Mouse (Mus musculus) liver, embryonic 15.5 days (tissue): Measurements from ENCODE around the gene Nlgn1. TPM values are rescaled to one million over a fixed set of nuclear protein-coding genes. Genes with fewer than 3 reads are reported as not detected.
A peak's percentile ranks its signal among the peaks of the same experiment; 100 is the strongest.

ENCODE experiments used
- ATAC-seq: fragments of 200-750 bp; cut with Nextera tagmentation; 2 replicates; pipeline ENCODE4 v1.8.0; 2017; ENCODE audit warnings: moderate number of reproducible peaks, mild to moderate bottlenecking, moderate library complexity; ENCODE audit not compliant: insufficient read depth
- H3K27ac ChIP-seq: fragments of 300-500 bp; sonication (generic); replicated peaks from 2 replicates; pipeline ENCODE4 v1.5.1; 2015; ENCODE audit warnings: mild to moderate bottlenecking, inconsistent platforms
- H3K27me3 ChIP-seq: fragments of 300-500 bp; sonication (generic); 2 replicates; pipeline ENCODE4 v1.6.1; 2015; ENCODE audit warnings: mild to moderate bottlenecking, inconsistent platforms
- H3K36me3 ChIP-seq: fragments of 300-500 bp; sonication (generic); replicated peaks from 2 replicates; pipeline ENCODE4 v1.6.1; 2015; ENCODE audit warnings: moderate library complexity, mild to moderate bottlenecking, inconsistent platforms
- H3K4me1 ChIP-seq: fragments of 300-500 bp; sonication (generic); replicated peaks from 2 replicates; pipeline ENCODE4 v1.6.1; 2015; ENCODE audit warnings: inconsistent platforms
- H3K4me2 ChIP-seq: fragments of 300-500 bp; sonication (generic); 2 replicates; pipeline ENCODE4 v1.6.1; 2015; ENCODE audit warnings: moderate library complexity, mild to moderate bottlenecking, inconsistent platforms
- H3K4me3 ChIP-seq: fragments of 300-500 bp; sonication (generic); replicated peaks from 2 replicates; pipeline ENCODE4 v1.5.1; 2015; ENCODE audit warnings: mild to moderate bottlenecking, inconsistent platforms
- H3K9ac ChIP-seq: fragments of 300-500 bp; sonication (generic); 2 replicates; pipeline ENCODE4 v1.6.1; 2015; ENCODE audit warnings: moderate library complexity, mild to moderate bottlenecking, inconsistent platforms
- H3K9me3 ChIP-seq: fragments of 300-500 bp; sonication (generic); replicated peaks from 2 replicates; pipeline ENCODE4 v1.6.1; 2016; ENCODE audit warnings: inconsistent platforms
- WGBS: fragments of 180-500 bp; shearing (Covaris S2); methylation state at CpG from one replicate; pipeline ENCODE4 v1.1.7; 2015; ENCODE audit warnings: mixed read lengths; ENCODE audit not compliant: insufficient replicate concordance; 5-methylcytosine and 5-hydroxymethylcytosine counted together
- polyA plus RNA-seq: library from polyadenylated mRNA; unstranded; fragments of >200 nt; fragmentation: Nextera tagmentation; extraction: Ambion mirVana; gene quantifications from 2 replicates; pipeline ENCODE4 v1.2.1, GENCODE M21; 2015

Gene Nlgn1
- 0.02 and 0.05 TPM in 2 replicates for polyA plus RNA-seq

GRCm38 (mm10) chr3:26332400-26333238 lies at the start of gene Nlgn1:
Nlgn1 (minus strand) TSS chr3:26332460.
- Histone ChIP-seq H3K27ac (no peak within 1 kb of the TSS), H3K9me3 (no peaks in the 10 kb centered on the region), H3K9ac (no peak within 1 kb of the TSS), H3K36me3 (no peaks in the 10 kb centered on the region), H3K4me2 (peak within 1 kb of the TSS; percentile 30), H3K4me1 (no peaks in the 10 kb centered on the region), H3K27me3 (peaks cover 43% of the 10 kb centered on the region), H3K4me3 (no peak within 1 kb of the TSS; the same call in 1 of the 2 replicates)
- WGBS = 4% methylated on average over 14 of the region's 14 CpGs
- no peak for ATAC-seq

- no peak overlapping the region for H3K9ac ChIP-seq
- no peak overlapping the region for H3K4me3 ChIP-seq
- H3K36me3 ChIP-seq = no peaks in the 10 kb centered on the region
- H3K27ac ChIP-seq = no peak overlapping the region
- ATAC-seq = no peak
- no peaks in the 10 kb centered on the region for H3K4me1 ChIP-seq
- H3K9me3 ChIP-seq = no peaks in the 10 kb centered on the region
- no peak overlapping the region for H3K4me2 ChIP-seq
- H3K27me3 ChIP-seq = no peaks in the 10 kb centered on the region
- 57% methylated on average over 2 of the region's 2 CpGs for WGBS
These were observed 46.0 kb upstream of the Nlgn1 start for GRCm38 (mm10) chr3:26378272-26378671.

GRCm38 (mm10) chr3:26355082-26355481 lies 22.8 kb upstream of the Nlgn1 start:
- H3K27ac ChIP-seq = no peak overlapping the region
- no peak overlapping the region for H3K9ac ChIP-seq
- H3K4me1 ChIP-seq = no peaks in the 10 kb centered on the region
- no peak overlapping the region for H3K4me2 ChIP-seq
- no peaks in the 10 kb centered on the region for H3K36me3 ChIP-seq
- H3K9me3 ChIP-seq = no peaks in the 10 kb centered on the region
- no peak for ATAC-seq
- no peaks in the 10 kb centered on the region for H3K27me3 ChIP-seq
- H3K4me3 ChIP-seq = no peak overlapping the region
- WGBS = 62% methylated on average over 5 of the region's 5 CpGs

- Histone ChIP-seq H3K4me3 (no peak overlapping the region), H3K9ac (no peak overlapping the region), H3K4me2 (no peak overlapping the region), H3K4me1 (no peaks in the 10 kb centered on the region), H3K36me3 (no peaks in the 10 kb centered on the region), H3K27ac (no peak overlapping the region), H3K9me3 (no peaks in the 10 kb centered on the region), H3K27me3 (no peaks in the 10 kb centered on the region)
- WGBS = 66% methylated on average over 5 of the region's 5 CpGs
- ATAC-seq = no peak
These were observed 22.3 kb upstream of the Nlgn1 start for GRCm38 (mm10) chr3:26354483-26355030.

GRCm38 (mm10) chr3:26337495-26337894 lies 5.2 kb upstream of the Nlgn1 start:
- no peak overlapping the region for H3K4me3 ChIP-seq
- no peak for ATAC-seq
- no peak overlapping the region for H3K27ac ChIP-seq
- H3K4me2 ChIP-seq = no peak overlapping the region
- no peaks in the 10 kb centered on the region for H3K4me1 ChIP-seq
- H3K27me3 ChIP-seq = peaks cover 21% of the 10 kb centered on the region
- 43% methylated on average over 2 of the region's 2 CpGs for WGBS
- no peak overlapping the region for H3K9ac ChIP-seq
- H3K36me3 ChIP-seq = no peaks in the 10 kb centered on the region
- no peaks in the 10 kb centered on the region for H3K9me3 ChIP-seq

- no peak for ATAC-seq
- Histone ChIP-seq H3K9ac (no peak overlapping the region), H3K4me3 (no peak overlapping the region), H3K27me3 (peaks cover 43% of the 10 kb centered on the region), H3K27ac (no peak overlapping the region), H3K36me3 (no peaks in the 10 kb centered on the region), H3K4me1 (no peaks in the 10 kb centered on the region), H3K9me3 (no peaks in the 10 kb centered on the region), H3K4me2 (peak overlapping the region; percentile 30)
- WGBS = under 1% methylated on average over 40 of the region's 41 CpGs
These were observed 1.1 kb upstream of the Nlgn1 start for GRCm38 (mm10) chr3:26333239-26333811.

- ATAC-seq = no peak
- Histone ChIP-seq H3K4me3 (no peak overlapping the region; the same call in 1 of the 2 replicates), H3K27ac (no peak overlapping the region), H3K9ac (no peak overlapping the region), H3K36me3 (no peaks in the 10 kb centered on the region), H3K9me3 (no peaks in the 10 kb centered on the region), H3K4me2 (peak overlapping the region; percentile 25; the same call in 1 of the 2 replicates), H3K4me1 (no peaks in the 10 kb centered on the region), H3K27me3 (peaks cover 43% of the 10 kb centered on the region)
- whole genome bisulfite sequencing = 2% methylated on average over 60 of the region's 60 CpGs
These were observed 841 bp downstream of the Nlgn1 start for GRCm38 (mm10) chr3:26331177-26332061.

- no peaks in the 10 kb centered on the region for H3K4me1 ChIP-seq
- no peaks in the 10 kb centered on the region for H3K9me3 ChIP-seq
- peaks cover 43% of the 10 kb centered on the region for H3K27me3 ChIP-seq
- H3K4me3 ChIP-seq = no peak overlapping the region
- H3K4me2 ChIP-seq = no peak overlapping the region
- H3K36me3 ChIP-seq = no peaks in the 10 kb centered on the region
- H3K27ac ChIP-seq = no peak overlapping the region
- no peak overlapping the region for H3K9ac ChIP-seq
- ATAC-seq = no peak
- WGBS = 7% methylated on average over 9 of the region's 9 CpGs
These were observed 1.4 kb downstream of the Nlgn1 start for GRCm38 (mm10) chr3:26330863-26331176.

GRCm38 (mm10) chr3:26330019-26330418 lies 2.2 kb downstream of the Nlgn1 start:
- 47% methylated on average over 4 of the region's 4 CpGs for WGBS
- ATAC-seq = no peak
- peaks cover 43% of the 10 kb centered on the region for H3K27me3 ChIP-seq

GRCm38 (mm10) chr3:26324510-26324909 lies 7.8 kb downstream of the Nlgn1 start:
- Histone ChIP-seq H3K4me3 (no peak overlapping the region), H3K36me3 (no peaks in the 10 kb centered on the region), H3K27me3 (no peaks in the 10 kb centered on the region), H3K27ac (no peak overlapping the region), H3K4me2 (no peak overlapping the region), H3K9ac (no peak overlapping the region), H3K9me3 (no peaks in the 10 kb centered on the region), H3K4me1 (no peaks in the 10 kb centered on the region)
- no peak for ATAC-seq
- 64% methylated on average over 1 of the region's 1 CpGs for WGBS

More at GRCm38 (mm10) chr3:26330019-26330418, 2.2 kb downstream of the Nlgn1 start:
- no peak overlapping the region for H3K27ac ChIP-seq
- no peak overlapping the region for H3K9ac ChIP-seq
- H3K4me3 ChIP-seq = no peak overlapping the region
- H3K4me1 ChIP-seq = no peaks in the 10 kb centered on the region
- no peak overlapping the region for H3K4me2 ChIP-seq
- H3K9me3 ChIP-seq = no peaks in the 10 kb centered on the region
- no peaks in the 10 kb centered on the region for H3K36me3 ChIP-seq

- 68% methylated on average over 2 of the region's 2 CpGs for WGBS
- no peak overlapping the region for H3K4me2 ChIP-seq
- H3K9ac ChIP-seq = no peak overlapping the region
- H3K36me3 ChIP-seq = no peaks in the 10 kb centered on the region
- H3K27me3 ChIP-seq = no peaks in the 10 kb centered on the region
- H3K4me1 ChIP-seq = no peaks in the 10 kb centered on the region
- no peak overlapping the region for H3K27ac ChIP-seq
- no peaks in the 10 kb centered on the region for H3K9me3 ChIP-seq
- no peak overlapping the region for H3K4me3 ChIP-seq
- ATAC-seq = no peak
These were observed 14.9 kb downstream of the Nlgn1 start for GRCm38 (mm10) chr3:26317397-26317796.
